Mouse (Mus musculus): ENCODE data around the gene Frmd4b. TPM values are rescaled to one million over a fixed set of nuclear protein-coding genes. Genes with fewer than 3 reads are reported as not detected.
"Not testable (repeated sequence)": the region's sequence is repeated elsewhere in the genome, so short reads cannot be mapped to it uniquely, and the experiment has no call there.

Frmd4b gene
- polyA plus RNA-seq, 1 experiment from 2014 or later: 11.1 TPM

GRCm38 (mm10) chr6:97370947-97371346 is 246.4 kb downstream of the Frmd4b start:
- DNase-seq (ENCODE audit: low spot score) (no peak), ATAC-seq (peak; percentile 19; the same call in 1 of the 2 replicates)
- no peak for TF ChIP-seq EP300 (IDR thresholded peaks at IDR 0.05)
- no peak for TF ChIP-seq CTCF (IDR thresholded peaks at IDR 0.05)
- Histone ChIP-seq H3K36me3 (ENCODE audit: insufficient read depth, low read length) (no peaks in the 10 kb centered on the region), H3K4me1 (ENCODE audit: insufficient read depth, low read depth, low read length) (no peaks in the 10 kb centered on the region), H3K4me2 (replicated peaks; ENCODE audit: low read depth, low read length) (no peak overlapping the region), H3K9ac (replicated peaks; ENCODE audit: low read depth) (no peak overlapping the region), H3K4me3 (ENCODE audit: low read depth, low read length) (no peak overlapping the region), H3K9me3 (ENCODE audit: low read length) (no peaks in the 10 kb centered on the region), H3K27me3 (replicated peaks; ENCODE audit: insufficient read depth, low read length) (no peaks in the 10 kb centered on the region), H3K27ac (ENCODE audit: low read length) (no peak overlapping the region)
- WGBS: 41% methylated on average over 2 of the region's 2 CpGs

DNA sequence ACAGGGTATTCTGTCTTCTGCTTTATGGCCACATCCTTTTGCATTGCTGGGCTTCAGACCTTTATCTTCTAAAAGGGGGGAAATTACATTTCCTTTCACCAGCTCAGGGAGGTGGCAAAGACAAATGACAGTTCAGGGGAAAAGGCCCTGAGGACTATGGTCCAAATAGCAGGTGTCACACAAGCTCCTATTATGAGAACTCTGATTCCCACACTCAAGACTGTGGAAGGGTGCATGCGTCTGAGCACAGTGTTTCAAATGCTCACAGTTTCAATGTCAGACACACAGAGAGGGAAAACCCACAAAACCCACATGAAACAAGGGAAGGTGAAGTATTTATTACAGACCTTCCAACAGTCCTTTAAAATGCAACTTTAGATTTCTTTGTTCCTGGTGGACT is 246.9 kb downstream of the Frmd4b start:
- WGBS: 37% methylated on average over 1 of the region's 1 CpGs

DNA sequence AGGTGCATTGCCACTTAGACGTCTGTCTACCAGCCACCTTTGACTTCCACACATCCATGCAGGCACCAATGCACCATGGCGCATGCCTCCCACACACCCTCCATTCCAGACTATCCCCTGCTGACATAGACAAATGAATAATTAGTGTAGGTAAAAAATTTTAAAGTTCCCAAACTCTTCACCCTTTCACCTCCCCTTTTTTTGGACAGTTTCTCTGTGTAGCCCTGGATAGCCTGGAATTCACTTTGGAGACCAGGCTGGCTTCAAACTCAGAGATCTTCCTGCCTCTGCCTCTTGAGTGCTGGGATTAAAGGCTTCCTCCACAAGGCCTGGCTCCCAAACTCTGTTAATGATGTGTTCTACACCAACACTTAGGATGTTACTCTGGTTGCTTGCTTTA is 253.5 kb downstream of the Frmd4b start:
- Histone ChIP-seq H3K36me3 (ENCODE audit: insufficient read depth, low read length) (no peaks in the 10 kb centered on the region), H3K4me3 (ENCODE audit: low read depth, low read length) (no peak overlapping the region), H3K4me1 (ENCODE audit: insufficient read depth, low read depth, low read length) (no peaks in the 10 kb centered on the region), H3K9ac (replicated peaks; ENCODE audit: low read depth) (no peak overlapping the region), H3K27me3 (replicated peaks; ENCODE audit: insufficient read depth, low read length) (no peaks in the 10 kb centered on the region), H3K9me3 (ENCODE audit: low read length) (no peaks in the 10 kb centered on the region), H3K27ac (ENCODE audit: low read length) (no peak overlapping the region), H3K4me2 (replicated peaks; ENCODE audit: low read depth, low read length) (no peak overlapping the region)
- no peak for TF ChIP-seq EP300 (IDR thresholded peaks at IDR 0.05)
- no peak for ATAC-seq
- 86% methylated on average over 2 of the region's 2 CpGs for WGBS
- no peak for DNase-seq (ENCODE audit: low spot score)

More for the DNA sequence above, 246.9 kb downstream of the Frmd4b start:
- DNase-seq (ENCODE audit: low spot score) (no peak), ATAC-seq (no peak)
- no peak overlapping the region for H3K4me3 ChIP-seq (ENCODE audit: low read depth, low read length)
- H3K27ac ChIP-seq (ENCODE audit: low read length): no peak overlapping the region
- H3K9ac ChIP-seq (replicated peaks; ENCODE audit: low read depth): no peak overlapping the region
- H3K36me3 ChIP-seq (ENCODE audit: insufficient read depth, low read length): no peaks in the 10 kb centered on the region
- TF ChIP-seq EP300 (IDR thresholded peaks at IDR 0.05) (no peak), CTCF (IDR thresholded peaks at IDR 0.05) (no peak)
- no peaks in the 10 kb centered on the region for H3K9me3 ChIP-seq (ENCODE audit: low read length)
- no peak overlapping the region for H3K4me2 ChIP-seq (replicated peaks; ENCODE audit: low read depth, low read length)
- H3K27me3 ChIP-seq (replicated peaks; ENCODE audit: insufficient read depth, low read length): no peaks in the 10 kb centered on the region
- no peaks in the 10 kb centered on the region for H3K4me1 ChIP-seq (ENCODE audit: insufficient read depth, low read depth, low read length)

- not testable (repeated sequence) for H3K4me1 ChIP-seq (ENCODE audit: insufficient read depth, low read depth, low read length); ATAC-seq; H3K4me2 ChIP-seq (replicated peaks; ENCODE audit: low read depth, low read length); H3K4me3 ChIP-seq (ENCODE audit: low read depth, low read length); H3K36me3 ChIP-seq (ENCODE audit: insufficient read depth, low read length); H3K9ac ChIP-seq (replicated peaks; ENCODE audit: low read depth); H3K27me3 ChIP-seq (replicated peaks; ENCODE audit: insufficient read depth, low read length); H3K27ac ChIP-seq (ENCODE audit: low read length); H3K9me3 ChIP-seq (ENCODE audit: low read length)
- DNase-seq (ENCODE audit: low spot score): peak; percentile 32
- WGBS: 79% methylated on average over 2 of the region's 4 CpGs
These were observed 259.7 kb downstream of the Frmd4b start for GRCm38 (mm10) chr6:97357606-97358005.

DNA sequence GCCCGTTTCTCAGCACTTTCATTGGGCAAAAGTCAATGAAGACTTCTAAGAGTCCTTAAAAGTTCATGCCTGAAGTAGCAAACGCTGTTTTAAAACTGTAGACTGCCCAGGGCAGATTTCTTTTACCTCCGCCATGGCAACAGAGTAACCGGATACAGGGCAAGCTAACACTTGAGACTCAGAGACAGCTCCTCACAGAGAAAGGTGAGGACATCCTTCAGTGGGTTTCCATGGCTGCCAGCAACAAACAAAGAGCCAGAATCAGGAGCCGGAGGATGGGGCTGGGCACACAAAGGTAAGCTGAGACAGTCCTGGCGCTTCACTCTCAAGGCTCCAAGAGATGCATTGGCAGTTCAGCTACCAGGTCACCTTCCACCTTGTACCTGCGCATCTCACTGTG is 260.7 kb downstream of the Frmd4b start:
- Histone ChIP-seq H3K9ac (replicated peaks; ENCODE audit: low read depth) (no peak overlapping the region), H3K4me2 (replicated peaks; ENCODE audit: low read depth, low read length) (no peak overlapping the region), H3K4me3 (ENCODE audit: low read depth, low read length) (no peak overlapping the region), H3K27ac (ENCODE audit: low read length) (no peak overlapping the region), H3K27me3 (replicated peaks; ENCODE audit: insufficient read depth, low read length) (no peaks in the 10 kb centered on the region), H3K4me1 (ENCODE audit: insufficient read depth, low read depth, low read length) (peaks cover 10% of the 10 kb centered on the region; the same call in 1 of the 2 replicates), H3K9me3 (ENCODE audit: low read length) (no peaks in the 10 kb centered on the region), H3K36me3 (ENCODE audit: insufficient read depth, low read length) (no peaks in the 10 kb centered on the region)
- WGBS: 53% methylated on average over 7 of the region's 7 CpGs
- ATAC-seq (peak; percentile 76), DNase-seq (ENCODE audit: low spot score) (peak; percentile 66)
- TF ChIP-seq CTCF (IDR thresholded peaks at IDR 0.05) (no peak), EP300 (IDR thresholded peaks at IDR 0.05) (0 out of 2 replicates have a peak, but pooled peaks have one; percentile 34)

DNA sequence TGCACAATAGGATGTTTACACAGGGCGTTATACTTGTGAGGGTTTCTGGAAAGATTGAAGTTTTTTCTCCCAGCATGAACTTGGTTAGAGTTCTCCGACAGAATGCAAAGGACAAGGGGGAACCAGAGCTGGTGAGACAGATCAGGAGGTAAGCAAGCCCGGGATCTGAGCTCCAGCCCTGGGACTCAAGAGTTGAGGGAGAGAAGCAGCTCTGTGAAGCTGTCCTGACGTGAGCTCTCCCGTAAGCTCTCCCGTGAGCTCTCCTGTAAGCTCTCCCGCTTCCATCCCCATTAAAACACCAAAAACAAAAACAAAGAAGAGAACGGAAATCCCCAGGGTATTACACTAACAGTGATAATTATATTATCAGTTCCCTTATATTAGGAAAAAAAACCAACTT is 262.2 kb downstream of the Frmd4b start:
- Histone ChIP-seq H3K4me2 (replicated peaks; ENCODE audit: low read depth, low read length) (peak overlapping the region; percentile 11; the same call in 1 of the 2 replicates), H3K4me3 (ENCODE audit: low read depth, low read length) (no peak overlapping the region), H3K27ac (ENCODE audit: low read length) (no peak overlapping the region), H3K9me3 (ENCODE audit: low read length) (no peaks in the 10 kb centered on the region), H3K36me3 (ENCODE audit: insufficient read depth, low read length) (no peaks in the 10 kb centered on the region), H3K27me3 (replicated peaks; ENCODE audit: insufficient read depth, low read length) (no peaks in the 10 kb centered on the region), H3K4me1 (ENCODE audit: insufficient read depth, low read depth, low read length) (peaks cover 10% of the 10 kb centered on the region; the same call in 1 of the 2 replicates), H3K9ac (replicated peaks; ENCODE audit: low read depth) (no peak overlapping the region)
- TF ChIP-seq CTCF (IDR thresholded peaks at IDR 0.05): no peak
- TF ChIP-seq EP300 (IDR thresholded peaks at IDR 0.05): no peak
- WGBS: 13% methylated on average over 8 of the region's 8 CpGs
- ATAC-seq: peak; percentile 19; the same call in 1 of the 2 replicates
- peak; percentile 31 for DNase-seq (ENCODE audit: low spot score)

GRCm38 (mm10) chr6:97353933-97354332 is 263.4 kb downstream of the Frmd4b start:
- Histone ChIP-seq H3K9ac (replicated peaks; ENCODE audit: low read depth) (no peak overlapping the region), H3K4me2 (replicated peaks; ENCODE audit: low read depth, low read length) (peak overlapping the region; percentile 37; the same call in 1 of the 2 replicates)

More at GRCm38 (mm10) chr6:97353933-97354332, 263.4 kb downstream of the Frmd4b start:
- Histone ChIP-seq H3K9me3 (ENCODE audit: low read length) (no peaks in the 10 kb centered on the region), H3K4me1 (ENCODE audit: insufficient read depth, low read depth, low read length) (peaks cover 10% of the 10 kb centered on the region; the same call in 1 of the 2 replicates), H3K36me3 (ENCODE audit: insufficient read depth, low read length) (no peaks in the 10 kb centered on the region), H3K27me3 (replicated peaks; ENCODE audit: insufficient read depth, low read length) (no peaks in the 10 kb centered on the region), H3K27ac (ENCODE audit: low read length) (no peak overlapping the region), H3K4me3 (ENCODE audit: low read depth, low read length) (0 out of 2 replicates have a peak overlapping the region, but pooled peaks have one; percentile 10)
- no peak for TF ChIP-seq EP300 (IDR thresholded peaks at IDR 0.05)
- no peak for TF ChIP-seq CTCF (IDR thresholded peaks at IDR 0.05)
- WGBS: 24% methylated on average over 5 of the region's 5 CpGs
- ATAC-seq (0 out of 2 replicates have a peak, but pooled peaks have one; percentile 34), DNase-seq (ENCODE audit: low spot score) (peak; percentile 37)

All from lung, postnatal 0 days (tissue).